Mouse (Mus musculus) gastrocnemius, postnatal 14 days (tissue): ENCODE results near the gene Tmem129. TPM values are rescaled to one million over a fixed set of nuclear protein-coding genes. Genes with fewer than 3 reads are reported as not detected.

Source experiments
- DNase-seq: peaks from one replicate; pipeline ENCODE4 v3.0.0; 2021; ENCODE audit warnings: mixed read lengths
- intact Hi-C: fragments of 180-260 bp; cut with DNase I; formaldehyde crosslinking; loops from one replicate; pipeline ENCODE4 v1.15.1; 2025; ENCODE audit warnings: low total_unique reads
- total RNA-seq, 2 experiments: library from RNA; stranded (reverse); gene quantifications; 2 replicates each; pipeline ENCODE4 v1.2.3; 2021

Gene Tmem129
- total RNA-seq, 2 experiments from 2014 or later: 10.5 to 10.9 TPM

- intact Hi-C loops: no loop called here
- DNase-seq: no peak
Measured at GRCm38 (mm10) chr5:33652783-33653173, 5.4 kb downstream of the Tmem129 start.

GRCm38 (mm10) chr5:33651921-33652782 lies 6.1 kb downstream of the Tmem129 start, which contains the start of gene Slbp:
Gene Slbp (minus strand): TSS chr5:33652574.
- DNase-seq: peak; percentile 97
- intact Hi-C loops: no loop called here

- no peak for DNase-seq
- intact Hi-C loops: no loop called here
Measured at GRCm38 (mm10) chr5:33651541-33651920, 6.7 kb downstream of the Tmem129 start.

GRCm38 (mm10) chr5:33651017-33651416 lies 7.2 kb downstream of the Tmem129 start:
- no peak for DNase-seq
- intact Hi-C loops: no loop called here

GRCm38 (mm10) chr5:33640652-33641051 lies 17.6 kb downstream of the Tmem129 start:
- intact Hi-C loops: no loop called here
- DNase-seq: no peak

GRCm38 (mm10) chr5:33638826-33639225 lies 19.4 kb downstream of the Tmem129 start:
- intact Hi-C loops: no loop called here
- DNase-seq: no peak

DNA sequence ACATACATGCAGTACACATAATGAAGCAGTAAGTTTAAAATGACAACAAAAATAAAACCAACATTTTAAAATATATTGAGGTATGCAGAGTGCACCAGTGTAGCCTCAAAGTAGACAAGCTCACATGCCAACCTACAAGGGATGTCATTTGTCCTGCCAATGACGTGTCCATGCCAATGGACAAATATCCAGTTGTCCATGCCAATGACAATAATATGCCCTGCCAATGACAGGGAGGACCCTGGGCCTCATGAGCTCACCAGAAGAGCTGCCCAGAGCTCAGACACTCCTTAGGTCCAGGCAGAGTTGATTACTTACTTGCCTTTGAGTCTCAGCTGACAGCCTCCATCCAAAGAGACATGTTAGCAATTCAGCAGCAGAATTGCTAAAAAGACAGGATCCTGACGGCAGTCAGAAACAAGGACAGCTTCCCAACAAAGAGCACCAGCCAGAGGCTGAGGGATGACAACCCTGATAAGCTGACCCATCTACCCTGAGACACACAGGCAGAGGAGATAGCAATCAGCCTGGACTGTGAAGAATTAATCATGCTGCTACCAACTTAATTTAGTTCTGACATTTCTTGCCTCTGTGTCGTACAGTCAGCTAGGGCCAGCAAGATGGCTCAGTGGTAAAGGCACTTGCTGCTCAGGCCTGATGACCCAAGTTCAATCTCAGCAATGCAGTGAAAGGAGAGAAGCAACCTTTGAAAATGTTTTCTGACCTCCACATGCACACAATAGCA lies 20.4 kb downstream of the Tmem129 start:
- intact Hi-C loops: no loop called here

DNA sequence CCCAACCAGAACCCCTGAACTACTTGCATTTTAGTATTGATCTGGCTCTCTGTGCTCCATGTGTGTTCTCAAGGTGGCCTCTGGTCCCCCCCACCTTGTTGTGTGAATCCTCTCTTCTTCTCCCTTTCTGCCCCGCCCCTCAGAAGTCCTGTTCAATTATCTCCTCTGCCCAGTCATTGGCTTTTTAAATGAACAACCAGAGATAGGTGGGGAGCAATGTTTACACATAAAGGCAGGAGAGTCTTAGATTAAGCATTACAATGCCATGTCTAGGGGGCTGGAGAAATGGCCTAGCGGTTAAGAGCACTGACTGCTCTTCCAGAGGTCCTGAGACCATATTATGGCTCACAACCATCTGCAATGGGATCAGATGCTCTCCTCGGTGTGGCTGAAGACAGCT lies 22.9 kb downstream of the Tmem129 start:
- DNase-seq: no peak
- intact Hi-C loops: no loop called here

More for the DNA sequence above, 20.4 kb downstream of the Tmem129 start:
- no peak for DNase-seq

- intact Hi-C loops: no loop called here
- peak; percentile 29 for DNase-seq
Measured at GRCm38 (mm10) chr5:33632526-33632925, 25.7 kb downstream of the Tmem129 start.

DNA sequence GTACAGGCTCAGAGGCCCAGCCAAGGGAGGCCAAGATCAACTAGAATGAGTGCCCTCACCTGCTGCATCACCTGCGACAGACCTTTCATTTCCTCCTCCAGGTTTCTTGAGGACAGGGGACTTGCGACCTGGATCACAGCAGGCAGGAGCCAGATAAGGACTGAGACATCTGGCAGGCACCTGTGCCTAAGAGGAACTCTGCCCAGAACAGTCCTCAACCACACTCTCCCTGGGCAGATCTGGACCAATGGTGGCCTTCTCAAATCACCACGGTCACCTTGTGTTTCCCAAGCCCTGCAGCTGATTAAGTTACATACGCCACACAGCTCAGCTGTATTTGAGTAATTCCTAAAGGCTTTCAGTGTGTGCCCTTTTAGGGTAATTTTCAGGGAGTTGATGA lies 27.6 kb downstream of the Tmem129 start:
- peak; percentile 62 for DNase-seq
- intact Hi-C loops: no loop called here

- DNase-seq: peak; percentile 44
- intact Hi-C loops: no loop called here
Measured at GRCm38 (mm10) chr5:33630061-33630460, 28.2 kb downstream of the Tmem129 start.

DNA sequence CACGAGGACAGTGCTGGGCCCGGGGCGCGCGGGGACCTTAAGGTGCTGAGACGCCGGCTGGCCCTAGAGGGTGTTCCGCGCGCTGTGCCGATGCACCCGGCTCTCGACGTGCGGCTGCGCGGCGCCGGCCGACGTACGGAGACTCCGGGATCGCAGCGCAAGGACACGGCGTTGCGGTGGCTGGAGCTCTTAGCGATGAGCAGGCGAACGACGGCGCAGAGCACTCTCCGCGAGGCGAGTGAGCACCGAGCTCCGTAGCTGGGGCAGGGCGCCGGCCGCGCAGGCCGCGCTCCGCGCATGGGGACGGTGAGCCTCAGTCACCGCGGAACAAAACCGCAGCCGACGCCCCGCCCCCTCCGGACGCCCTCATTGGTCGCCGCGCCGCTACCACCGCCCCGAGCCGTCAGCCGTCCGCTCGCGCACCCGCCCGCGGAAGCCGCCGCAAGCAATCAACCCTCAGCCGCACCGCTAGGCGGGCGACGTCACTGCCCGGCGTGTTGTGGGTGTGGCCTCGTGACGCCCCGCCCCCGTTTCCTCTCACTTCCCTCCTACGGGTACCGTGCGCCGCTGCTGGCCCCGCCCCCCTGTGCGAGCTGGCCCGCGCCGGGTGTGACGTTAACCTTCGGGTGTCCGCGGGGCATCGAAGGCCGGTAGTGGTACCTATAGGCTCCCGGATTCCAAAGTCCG lies 28.8 kb downstream of the Tmem129 start, which contains the start of the genes Fam53a and Gm9903:
TSS of gene Fam53a (minus strand) at position 335 of the 687 bp plus-strand sequence.
TSS of gene Gm9903 (plus strand) at position 625 of the 687 bp plus-strand sequence.
- DNase-seq: peak; percentile 100
- intact Hi-C loops: no loop called here

DNA sequence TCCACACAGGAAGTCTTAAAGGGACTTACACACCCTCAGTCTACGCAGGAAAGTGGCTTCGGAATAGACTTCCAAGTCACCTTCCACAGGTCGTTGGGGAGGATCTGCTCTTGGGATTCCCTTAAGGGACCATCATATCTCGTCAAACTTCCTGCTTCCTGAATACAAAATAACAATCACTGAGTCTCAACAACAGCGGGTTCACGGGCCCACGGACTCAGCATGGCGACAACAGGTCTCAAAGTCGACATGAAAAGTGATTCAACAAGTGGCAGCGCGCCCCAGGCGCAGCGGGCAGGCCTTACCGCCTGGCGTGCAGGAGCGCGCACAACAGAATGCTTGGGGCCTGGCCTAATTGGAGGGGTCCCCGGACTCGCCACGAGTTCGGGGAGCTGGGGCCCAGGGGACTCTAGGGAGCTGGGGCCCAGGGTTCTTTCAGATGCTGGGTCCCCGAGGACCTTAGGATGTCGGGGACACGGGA lies 29.4 kb downstream of the Tmem129 start:
- peak; percentile 67 for DNase-seq

GRCm38 (mm10) chr5:33627968-33628367 lies 30.2 kb downstream of the Tmem129 start:
- no peak for DNase-seq
- intact Hi-C loops: no loop called here

More for the DNA sequence above, 29.4 kb downstream of the Tmem129 start:
- intact Hi-C loops: no loop called here

DNA sequence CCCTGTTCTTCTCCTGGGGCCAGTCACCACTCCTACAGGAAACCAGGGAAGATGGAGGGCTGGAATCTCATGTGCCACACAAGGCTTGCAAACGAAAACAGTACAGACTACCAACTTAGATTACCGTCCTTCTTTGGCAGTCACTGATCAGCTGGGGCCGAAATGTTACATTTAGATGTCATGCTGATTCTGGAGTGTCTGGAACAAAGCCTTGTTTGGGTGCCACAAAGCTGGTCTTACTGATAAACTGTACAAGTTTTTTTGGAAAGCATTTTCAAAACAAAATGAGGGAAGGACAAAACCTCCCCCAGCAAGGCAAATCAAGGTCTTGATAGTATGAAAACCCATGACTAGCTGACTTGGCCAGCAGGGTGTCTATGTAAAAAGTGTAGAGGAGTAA lies 34.5 kb downstream of the Tmem129 start:
- DNase-seq: no peak
- intact Hi-C loops: no loop called here

DNA sequence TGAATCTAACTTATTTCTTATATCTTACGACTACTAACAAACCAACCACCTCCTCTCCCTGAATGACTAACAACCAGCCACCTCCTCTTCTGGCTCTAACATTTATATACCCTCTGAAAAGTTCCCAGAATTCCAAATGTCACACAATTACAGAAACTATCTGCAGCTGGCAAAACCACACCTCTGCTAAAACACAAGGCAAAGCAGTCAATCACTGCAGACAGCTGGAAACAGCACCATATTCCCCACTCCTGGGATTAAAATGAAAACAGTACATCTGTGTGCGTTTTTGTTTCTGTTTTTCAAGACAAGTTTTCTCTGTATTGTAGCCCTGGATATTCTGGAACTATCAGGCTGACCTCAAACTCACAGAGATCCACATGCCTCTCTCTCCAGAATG lies 35.5 kb downstream of the Tmem129 start:
- intact Hi-C loops: no loop called here
- no peak for DNase-seq

DNA sequence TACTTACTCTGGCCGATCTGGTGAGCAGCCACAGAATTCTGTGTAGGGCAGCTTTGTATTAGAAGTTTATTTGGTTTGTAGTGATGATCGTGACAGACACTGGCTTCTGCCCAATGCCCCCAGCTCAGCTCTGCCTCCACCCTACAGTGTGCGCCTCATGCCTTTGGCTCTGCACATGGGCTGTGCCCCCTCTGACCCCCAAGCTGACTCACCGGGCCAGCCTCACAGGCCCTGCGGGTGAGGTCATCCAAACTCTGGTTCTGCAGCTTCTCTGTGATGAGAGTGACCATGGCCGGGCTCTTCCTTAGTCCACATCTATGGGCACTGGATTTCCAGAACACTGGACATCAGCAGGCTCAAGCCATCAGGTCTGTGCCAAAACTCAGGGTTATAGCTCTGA lies 43.8 kb downstream of the Tmem129 start:
- DNase-seq: no peak
- intact Hi-C loops: no loop called here

DNA sequence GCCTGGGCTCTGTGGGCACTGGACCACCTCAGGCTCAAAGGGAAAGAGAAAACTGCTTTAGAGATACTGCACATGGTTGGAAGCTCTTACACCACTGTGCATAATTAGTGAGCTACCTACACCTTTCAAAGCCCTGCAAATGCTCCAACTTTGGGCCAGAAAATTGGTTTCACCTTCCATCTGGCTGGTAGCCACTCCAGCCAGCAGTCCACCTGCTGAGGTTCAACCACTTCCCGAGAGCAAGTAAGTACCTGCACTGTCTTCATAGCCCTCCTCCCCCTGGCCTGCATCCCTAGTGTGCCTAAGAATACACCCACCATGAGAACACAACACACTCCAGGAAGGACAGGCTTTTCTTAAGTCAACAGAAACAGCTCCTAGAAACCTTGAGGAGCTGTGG lies 46.4 kb downstream of the Tmem129 start:
- no peak for DNase-seq
- intact Hi-C loops: no loop called here

- intact Hi-C loops: no loop called here
- no peak for DNase-seq
Measured at GRCm38 (mm10) chr5:33609226-33609625, 49.0 kb downstream of the Tmem129 start.

DNA sequence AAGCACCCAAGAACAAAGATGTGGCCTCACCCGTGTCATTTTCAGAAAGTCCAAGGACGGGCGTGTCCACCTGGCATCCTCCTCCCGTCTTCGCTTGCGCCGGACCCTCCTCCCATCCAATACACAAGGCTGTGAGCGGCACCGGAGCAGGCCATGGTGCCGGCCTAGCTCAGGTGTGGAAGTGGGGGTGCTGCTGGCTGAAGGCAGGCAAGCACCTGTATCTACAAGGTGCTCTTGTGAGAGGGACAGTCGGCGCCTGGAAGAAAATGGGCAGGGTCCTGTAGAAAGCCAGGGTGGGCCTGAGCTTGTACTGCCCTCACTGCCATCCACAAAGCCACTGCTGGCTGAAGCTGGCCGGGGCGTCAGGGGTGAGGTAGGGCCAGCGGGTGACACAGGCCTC lies 50.8 kb downstream of the Tmem129 start:
- DNase-seq: no peak
- intact Hi-C loops: no loop called here
